Mouse (Mus musculus) thymus, adult 2 months (tissue): ENCODE data around the gene Aptx. TPM values are rescaled to one million over a fixed set of nuclear protein-coding genes. Genes with fewer than 3 reads are reported as not detected.
A peak's percentile ranks its signal among the peaks of the same experiment; 100 is the strongest.

ENCODE experiments used
- DNase-seq: peaks from one replicate; pipeline ENCODE4 v3.0.0; 2021
- H3K27ac ChIP-seq: fragments of 200-500 bp; 2 replicates; pipeline ENCODE4 v1.5.1; 2012; ENCODE audit warnings: low read length, control low read depth; ENCODE audit not compliant: control insufficient read depth, insufficient read depth
- H3K27me3 ChIP-seq: fragments of 200-500 bp; 2 replicates; pipeline ENCODE4 v1.6.1; 2012; ENCODE audit warnings: mild to moderate bottlenecking, low read length, moderate library complexity, mixed read lengths; ENCODE audit not compliant: control insufficient read depth, insufficient read depth
- H3K36me3 ChIP-seq: fragments of 200-500 bp; 2 replicates; pipeline ENCODE4 v1.6.1; 2012; ENCODE audit warnings: mild to moderate bottlenecking, low read length, moderate library complexity; ENCODE audit not compliant: control insufficient read depth, insufficient read depth
- H3K4me1 ChIP-seq: fragments of 200-500 bp; replicated peaks from 2 replicates; pipeline ENCODE4 v1.6.1; 2012; ENCODE audit warnings: low read length; ENCODE audit not compliant: control insufficient read depth, insufficient read depth
- H3K4me3 ChIP-seq: fragments of 200-500 bp; 2 replicates; pipeline ENCODE4 v1.5.1; 2012; ENCODE audit warnings: mild to moderate bottlenecking, low read length, control low read depth, moderate library complexity; ENCODE audit not compliant: control insufficient read depth, insufficient read depth
- CTCF ChIP-seq: fragments of 200-500 bp; IDR thresholded peaks from 2 replicates; pipeline ENCODE4 v1.5.1; 2012; ENCODE audit warnings: mild to moderate bottlenecking, control low read depth, low read length, moderate library complexity, borderline replicate concordance; ENCODE audit not compliant: control insufficient read depth, poor library complexity, insufficient read depth; ENCODE audit errors: extremely low read depth
- POLR2A ChIP-seq: fragments of 200-500 bp; IDR thresholded peaks from 2 replicates; pipeline ENCODE4 v1.6.1; 2012; ENCODE audit warnings: mild to moderate bottlenecking, low read length, control low read depth, moderate library complexity; ENCODE audit not compliant: control insufficient read depth, poor library complexity, insufficient read depth; ENCODE audit errors: extremely low read depth
- WGBS: fragments of 180-500 bp; shearing (Covaris S2); methylation state at CpG from one replicate; pipeline ENCODE4 v1.1.7; 2018; 5-methylcytosine and 5-hydroxymethylcytosine counted together
- polyA plus RNA-seq: library from polyadenylated mRNA; depleted of rRNA; stranded (reverse); fragments of >200 nt; gene quantifications from 2 replicates; pipeline ENCODE4 v1.2.3, GENCODE M21; 2012

Aptx gene
- polyA plus RNA-seq, 1 experiment: 9.1 TPM

DNA sequence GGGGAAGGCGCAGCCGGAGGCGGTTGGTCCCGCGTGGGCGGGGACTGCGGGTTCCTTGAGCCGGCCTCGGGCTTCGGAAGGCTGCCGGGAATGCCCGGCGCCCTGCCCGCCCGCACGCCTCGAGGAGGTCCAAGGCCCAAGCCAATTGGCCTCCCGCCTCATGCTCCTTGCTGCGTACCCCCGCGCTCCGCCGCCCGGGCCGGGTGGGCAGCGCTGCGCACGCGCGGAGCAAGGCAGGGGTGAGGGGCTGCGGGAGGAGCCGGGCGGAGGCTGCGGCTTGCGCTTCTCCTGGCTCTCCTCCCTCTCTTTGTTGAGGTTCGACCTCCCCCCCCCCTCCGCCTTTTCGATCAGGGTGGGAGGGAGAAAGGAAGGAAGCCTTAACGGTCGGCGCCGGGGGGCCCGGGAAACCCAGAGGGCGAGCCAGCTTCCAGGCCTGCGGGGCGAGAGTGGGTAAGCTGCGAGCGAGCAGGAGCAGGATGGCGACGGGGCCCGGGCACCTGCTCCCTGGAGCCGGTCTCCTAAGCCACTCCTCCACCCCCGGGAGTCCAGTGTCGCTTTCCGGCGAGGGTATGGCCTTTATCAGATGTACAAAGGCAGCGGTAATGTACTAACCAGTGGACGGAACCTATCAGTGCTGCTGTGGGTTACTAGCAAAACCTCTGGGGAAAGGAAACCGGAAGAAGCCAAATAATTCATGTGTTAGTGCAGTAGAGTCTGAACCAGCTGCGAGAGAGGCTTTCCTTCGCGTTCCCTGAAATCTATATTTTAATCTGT is 19.9 kb upstream of the Aptx start:
- Histone ChIP-seq H3K4me1 (peaks cover 12% of the 10 kb centered on the region), H3K36me3 (peaks cover 32% of the 10 kb centered on the region), H3K27ac (peak overlapping the region; percentile 87), H3K4me3 (peak overlapping the region; percentile 89), H3K27me3 (no peaks in the 10 kb centered on the region)
- DNase-seq: peak; percentile 82
- under 1% methylated on average over 61 of the region's 62 CpGs for WGBS
- no peak; the same call in 1 of the 2 replicates for TF ChIP-seq POLR2A
- no peak for TF ChIP-seq CTCF

DNA sequence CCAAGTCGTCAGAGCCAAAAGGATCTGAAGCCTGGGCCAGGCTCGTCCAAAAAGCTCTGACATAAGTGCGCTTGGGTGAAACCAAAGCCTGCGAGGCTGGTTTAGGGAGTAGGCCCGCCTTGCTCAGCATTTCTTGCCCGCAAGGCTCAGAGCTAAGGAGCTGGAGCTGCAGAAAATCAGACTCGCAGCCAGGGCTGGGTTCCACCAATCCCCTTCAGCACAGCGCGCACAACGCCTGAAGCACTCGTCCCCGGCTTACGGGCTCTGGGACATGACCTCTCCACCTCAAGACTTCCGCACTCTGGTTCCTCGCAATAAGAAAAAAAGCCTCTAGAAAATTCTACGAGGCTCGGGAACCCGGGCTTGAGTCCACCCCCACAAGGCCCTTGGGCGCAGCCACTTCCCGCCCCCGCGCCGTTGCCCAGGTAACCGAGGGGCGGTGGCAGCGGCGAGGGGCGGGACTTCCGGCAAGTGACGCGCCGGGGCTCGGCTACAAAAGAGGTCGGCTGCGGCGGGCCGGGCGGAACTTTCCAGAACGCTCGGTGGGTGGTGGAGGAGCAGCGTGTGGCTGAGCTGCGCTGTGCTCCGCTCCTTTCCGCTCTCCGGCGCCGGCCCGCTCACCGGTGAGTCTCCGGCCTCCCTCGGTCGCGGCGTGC is 19.1 kb upstream of the Aptx start, which contains the start of gene Dnaja1:
Dnaja1 (plus strand) TSS at position 140 of the 656 bp plus-strand sequence.
- H3K36me3 ChIP-seq: peaks cover 25% of the 10 kb centered on the region
- peak within 1 kb of the TSS; percentile 89 for H3K4me3 ChIP-seq
- H3K27me3 ChIP-seq: no peaks in the 10 kb centered on the region
- H3K27ac ChIP-seq: peak within 1 kb of the TSS; percentile 98
- WGBS: under 1% methylated on average over 53 of the region's 54 CpGs
- TF ChIP-seq CTCF: no peak
- TF ChIP-seq POLR2A: peak; percentile 96
- H3K4me1 ChIP-seq: peaks cover 12% of the 10 kb centered on the region
- peak; percentile 98 for DNase-seq

DNA sequence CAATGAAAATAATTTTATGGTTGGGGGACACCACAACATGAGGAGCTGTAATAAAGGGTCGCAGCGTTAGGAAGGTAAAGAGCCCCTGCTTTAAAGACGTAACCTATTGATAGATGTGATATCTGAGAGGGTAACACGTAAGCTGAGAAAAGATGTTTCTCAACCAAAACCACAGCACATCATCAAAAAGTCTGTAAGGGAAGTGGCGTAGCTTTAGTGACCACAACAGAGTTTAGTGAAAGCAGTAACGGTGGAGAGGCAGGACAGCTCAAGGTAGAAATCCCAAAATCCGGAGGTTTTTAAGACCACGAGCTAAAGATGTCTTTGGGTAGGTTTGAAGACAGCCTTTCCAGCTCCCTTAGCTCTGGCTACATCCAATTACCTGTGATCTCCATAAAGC is 17.9 kb upstream of the Aptx start:
- no peaks in the 10 kb centered on the region for H3K27me3 ChIP-seq
- 2% methylated on average over 8 of the region's 8 CpGs for WGBS
- H3K4me1 ChIP-seq: peaks cover 12% of the 10 kb centered on the region
- H3K36me3 ChIP-seq: peaks cover 13% of the 10 kb centered on the region
- no peak overlapping the region for H3K4me3 ChIP-seq
- H3K27ac ChIP-seq: peak overlapping the region; percentile 98
- peak; percentile 41 for DNase-seq
- TF ChIP-seq CTCF (no peak), POLR2A (no peak)

DNA sequence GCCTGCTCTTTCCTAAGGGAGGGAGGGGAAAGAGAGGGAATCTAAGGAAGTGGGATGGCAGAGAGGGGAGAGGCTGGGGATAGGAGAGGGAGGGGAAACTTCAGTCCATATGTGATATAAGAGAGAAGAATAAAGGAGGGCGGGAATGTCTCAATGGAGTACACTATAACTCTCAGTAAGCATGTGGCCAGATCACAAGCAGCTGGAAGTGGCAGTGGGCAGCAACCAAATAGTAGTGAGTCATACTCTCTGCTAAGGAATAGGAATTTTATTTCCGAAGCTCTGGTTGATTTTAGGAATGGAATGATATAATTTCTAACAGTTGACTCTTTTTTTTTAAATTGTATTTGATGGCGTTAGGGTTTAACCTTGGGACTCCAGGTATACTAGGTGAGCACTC is 14.1 kb upstream of the Aptx start:
- WGBS: 97% methylated on average over 3 of the region's 3 CpGs
- Histone ChIP-seq H3K36me3 (no peaks in the 10 kb centered on the region), H3K4me3 (no peak overlapping the region), H3K27ac (no peak overlapping the region), H3K4me1 (peaks cover 9% of the 10 kb centered on the region), H3K27me3 (no peaks in the 10 kb centered on the region)
- TF ChIP-seq CTCF (no peak), POLR2A (no peak)
- DNase-seq: no peak

DNA sequence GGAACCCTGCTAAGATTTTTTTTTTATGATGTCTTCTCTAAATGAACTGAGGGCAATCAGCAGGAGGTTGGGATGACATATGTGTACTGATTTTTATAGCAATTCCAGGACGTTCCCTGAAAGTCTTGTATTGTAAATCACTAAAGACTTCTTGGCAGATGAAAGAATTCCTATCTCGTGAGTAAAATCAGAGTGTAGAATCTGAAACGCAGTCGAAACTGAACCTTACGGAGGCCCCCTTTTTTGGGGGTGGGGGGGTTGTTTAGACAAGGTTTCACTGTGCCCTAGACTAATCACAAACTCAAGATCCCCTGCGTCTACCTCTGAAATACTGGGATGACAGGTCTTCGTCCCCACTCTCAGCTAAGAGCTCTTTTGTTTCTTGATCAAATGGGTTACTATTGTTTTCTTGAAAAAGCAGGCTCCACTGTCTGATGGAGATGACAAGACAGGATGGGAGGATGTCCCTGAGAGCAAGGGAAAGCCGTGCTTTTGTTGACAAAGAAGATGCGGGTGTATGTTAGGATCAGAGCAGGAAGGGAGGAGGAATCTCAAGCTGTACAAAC is 799 bp upstream of the Aptx start:
- no peak for TF ChIP-seq POLR2A
- no peak for TF ChIP-seq CTCF
- no peak overlapping the region; the same call in 1 of the 2 replicates for H3K27ac ChIP-seq
- no peak overlapping the region for H3K4me3 ChIP-seq
- no peak for DNase-seq
- H3K4me1 ChIP-seq: peaks cover 7% of the 10 kb centered on the region
- 56% methylated on average over 9 of the region's 9 CpGs for WGBS
- H3K27me3 ChIP-seq: no peaks in the 10 kb centered on the region
- no peaks in the 10 kb centered on the region for H3K36me3 ChIP-seq

DNA sequence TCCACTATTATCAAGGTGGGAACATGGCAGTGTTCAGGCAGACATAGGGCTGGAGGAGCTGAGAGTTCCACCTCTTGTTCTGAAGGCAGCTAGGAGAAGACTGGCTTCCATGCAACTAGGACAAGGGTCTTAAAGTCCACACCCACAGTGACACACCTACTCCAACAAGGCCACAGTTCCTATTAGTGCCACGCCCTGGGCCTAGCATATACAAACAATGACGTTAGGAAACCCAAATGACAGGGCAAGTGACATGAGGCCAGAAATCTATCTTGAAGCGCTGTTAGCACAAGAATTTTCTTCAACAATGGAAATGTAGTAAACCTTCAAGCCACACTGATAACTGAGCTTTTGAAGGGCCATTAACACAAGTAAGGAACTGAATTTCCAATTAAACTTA is 1.2 kb downstream of the Aptx start:
- Histone ChIP-seq H3K4me1 (peaks cover 7% of the 10 kb centered on the region), H3K27me3 (no peaks in the 10 kb centered on the region), H3K4me3 (no peak overlapping the region), H3K27ac (no peak overlapping the region), H3K36me3 (no peaks in the 10 kb centered on the region)
- no peak for DNase-seq
- 93% methylated on average over 3 of the region's 3 CpGs for WGBS
- TF ChIP-seq POLR2A (no peak), CTCF (no peak)
